Mouse (Mus musculus) kidney, adult 2 months (tissue): ENCODE measurements around the gene Fam71b. TPM values are rescaled to one million over a fixed set of nuclear protein-coding genes. Genes with fewer than 3 reads are reported as not detected.

Experiments
- DNase-seq: peaks from one replicate; pipeline ENCODE4 v3.0.0; 2021
- H3K27ac ChIP-seq: fragments of 200-500 bp; 2 replicates; pipeline ENCODE4 v1.5.1; 2012; ENCODE audit warnings: low read depth, low read length, control low read depth, inconsistent platforms; ENCODE audit not compliant: insufficient read depth
- H3K27me3 ChIP-seq: fragments of 200-500 bp; replicated peaks from 2 replicates; pipeline ENCODE4 v1.6.1; 2012; ENCODE audit warnings: mild to moderate bottlenecking, moderate library complexity, low read length, inconsistent platforms; ENCODE audit not compliant: control insufficient read depth, insufficient read depth
- H3K36me3 ChIP-seq: fragments of 200-500 bp; 2 replicates; pipeline ENCODE4 v1.6.1; 2012; ENCODE audit warnings: mild to moderate bottlenecking, moderate library complexity, low read length, inconsistent platforms; ENCODE audit not compliant: control insufficient read depth, insufficient read depth
- H3K4me1 ChIP-seq: fragments of 200-500 bp; 2 replicates; pipeline ENCODE4 v1.6.1; 2011; ENCODE audit warnings: low read length; ENCODE audit not compliant: control insufficient read depth, insufficient read depth
- H3K4me3 ChIP-seq: fragments of 200-500 bp; 2 replicates; pipeline ENCODE4 v1.5.1; 2011; ENCODE audit warnings: mild to moderate bottlenecking, low read depth, low read length, control low read depth; ENCODE audit not compliant: insufficient read depth
- CTCF ChIP-seq: fragments of 200-500 bp; conservative IDR thresholded peaks from 2 replicates; pipeline ENCODE4 v1.5.1; 2011; ENCODE audit warnings: low read depth, mild to moderate bottlenecking, control low read depth, low read length, moderate library complexity, mixed read lengths; ENCODE audit not compliant: insufficient read depth, insufficient read length
- POLR2A ChIP-seq: fragments of 200-500 bp; IDR thresholded peaks from one replicate; pipeline ENCODE4 v1.6.1; 2011; ENCODE audit warnings: low read depth, low read length, control low read depth
- WGBS: fragments of 180-500 bp; shearing (Covaris S2); methylation state at CpG from one replicate; pipeline ENCODE4 v1.1.7; 2018; 5-methylcytosine and 5-hydroxymethylcytosine counted together
- polyA plus RNA-seq: library from polyadenylated mRNA; depleted of rRNA; stranded (reverse); fragments of >200 nt; gene quantifications from 2 replicates; pipeline ENCODE4 v1.2.3, GENCODE M21; 2012

Gene Fam71b
- polyA plus RNA-seq, 1 experiment = 0.38 TPM

DNA sequence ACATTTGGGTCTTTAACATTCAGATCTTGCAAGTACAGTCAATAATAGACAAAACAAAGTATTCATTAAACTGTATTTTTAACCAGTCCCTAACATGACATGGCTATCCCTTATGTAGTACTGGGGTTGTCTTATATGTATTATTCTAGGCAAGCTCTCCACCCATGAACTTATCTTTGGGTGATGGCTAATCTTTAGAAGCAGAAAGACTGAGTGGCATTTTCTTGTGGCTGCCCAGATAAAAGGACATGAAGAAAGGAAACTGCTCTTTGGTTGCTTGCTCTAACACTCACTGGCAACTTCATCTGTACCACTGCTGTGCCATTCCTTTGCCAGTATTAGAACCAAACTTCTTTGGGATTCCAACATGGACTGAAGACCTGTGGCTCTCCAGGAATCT, 39.0 kb downstream of the Fam71b start:
- no peak for TF ChIP-seq POLR2A
- no peak for TF ChIP-seq CTCF
- no peak overlapping the region for H3K4me3 ChIP-seq
- H3K36me3 ChIP-seq = no peaks in the 10 kb centered on the region
- H3K27me3 ChIP-seq = no peaks in the 10 kb centered on the region
- DNase-seq = no peak
- no peaks in the 10 kb centered on the region for H3K4me1 ChIP-seq
- H3K27ac ChIP-seq = no peak overlapping the region

GRCm38 (mm10) chr11:46436760-46437458, 40.5 kb downstream of the Fam71b start, which contains the start of gene Med7:
Gene Med7, plus strand, starts transcription at chr11:46436925.
- H3K27me3 ChIP-seq = no peaks in the 10 kb centered on the region
- no peaks in the 10 kb centered on the region for H3K4me1 ChIP-seq
- under 1% methylated on average over 59 of the region's 59 CpGs for WGBS
- H3K27ac ChIP-seq = peak within 1 kb of the TSS; percentile 90
- DNase-seq = peak; percentile 98
- H3K4me3 ChIP-seq = peak within 1 kb of the TSS; percentile 91
- no peak for TF ChIP-seq CTCF
- H3K36me3 ChIP-seq = 0 out of 2 replicates have a peak, but pooled peaks cover 1% of the 10 kb centered on the region

GRCm38 (mm10) chr11:46437459-46438000, 41.2 kb downstream of the Fam71b start:
- Histone ChIP-seq H3K27me3 (no peaks in the 10 kb centered on the region), H3K4me1 (no peaks in the 10 kb centered on the region), H3K27ac (peak overlapping the region; percentile 90; the same call in 1 of the 2 replicates), H3K36me3 (0 out of 2 replicates have a peak, but pooled peaks cover 1% of the 10 kb centered on the region), H3K4me3 (peak overlapping the region; percentile 91)
- DNase-seq = no peak
- 1% methylated on average over 23 of the region's 23 CpGs for WGBS
- no peak for TF ChIP-seq CTCF
- TF ChIP-seq POLR2A = no peak

DNA sequence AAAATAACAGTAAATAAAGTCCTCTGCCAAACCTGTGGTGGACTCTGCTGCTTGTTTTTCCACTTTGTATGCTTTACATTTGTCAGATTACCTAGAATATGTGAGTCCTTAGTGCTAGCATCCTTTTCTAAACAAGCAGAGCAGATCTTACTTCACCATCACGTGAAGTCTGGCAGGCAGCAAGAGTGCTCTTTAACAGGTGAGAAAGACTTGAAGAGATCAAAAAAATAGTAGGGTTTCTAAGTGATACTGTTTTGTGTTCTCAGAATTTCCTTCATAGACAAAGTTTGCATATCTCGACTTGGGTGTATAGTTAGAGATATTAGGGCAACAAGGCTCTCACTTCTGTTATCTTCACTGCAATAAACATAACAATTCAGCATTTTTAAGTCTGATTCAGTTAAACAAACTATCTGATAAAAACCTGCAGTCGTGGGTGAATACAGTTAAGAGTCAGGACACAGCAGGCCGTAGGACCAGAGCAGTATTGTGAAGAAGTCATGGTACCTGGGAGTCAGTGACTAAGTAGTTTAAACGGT, 42.7 kb downstream of the Fam71b start:
- no peak overlapping the region for H3K4me3 ChIP-seq
- H3K27ac ChIP-seq = no peak overlapping the region
- H3K4me1 ChIP-seq = no peaks in the 10 kb centered on the region
- no peaks in the 10 kb centered on the region for H3K27me3 ChIP-seq
- no peak for TF ChIP-seq POLR2A
- no peak for TF ChIP-seq CTCF
- H3K36me3 ChIP-seq = 0 out of 2 replicates have a peak, but pooled peaks cover 1% of the 10 kb centered on the region
- 77% methylated on average over 5 of the region's 5 CpGs for WGBS
- DNase-seq = no peak

- 84% methylated on average over 1 of the region's 1 CpGs for WGBS
Measured at GRCm38 (mm10) chr11:46441774-46442173, 45.4 kb downstream of the Fam71b start.

DNA sequence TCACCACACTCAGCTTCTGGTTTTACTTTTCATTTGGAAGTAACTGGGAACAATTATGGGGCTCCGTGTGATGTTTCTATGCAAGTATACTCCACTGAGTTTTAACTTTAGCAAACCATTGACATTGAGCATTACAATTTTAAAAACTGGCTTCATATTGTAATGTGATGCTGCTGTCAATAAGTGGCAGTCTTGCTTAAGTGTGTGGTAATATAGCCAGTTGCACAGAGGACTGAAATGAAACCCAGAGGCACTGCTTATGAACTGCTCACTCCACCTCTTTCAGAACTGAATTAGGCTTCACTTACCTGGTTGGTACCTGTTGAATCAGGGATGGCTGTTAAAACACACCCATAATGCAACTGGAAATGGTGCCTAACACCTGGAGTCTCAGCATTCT, 46.8 kb downstream of the Fam71b start:
- no peaks in the 10 kb centered on the region for H3K27me3 ChIP-seq
- H3K4me1 ChIP-seq = no peaks in the 10 kb centered on the region
- H3K27ac ChIP-seq = no peak overlapping the region
- WGBS = 81% methylated on average over 1 of the region's 1 CpGs
- H3K36me3 ChIP-seq = 0 out of 2 replicates have a peak, but pooled peaks cover 3% of the 10 kb centered on the region
- no peak for TF ChIP-seq POLR2A
- TF ChIP-seq CTCF = no peak
- peak; percentile 8 for DNase-seq
- H3K4me3 ChIP-seq = no peak overlapping the region

More at GRCm38 (mm10) chr11:46441774-46442173, 45.4 kb downstream of the Fam71b start:
- no peaks in the 10 kb centered on the region for H3K27me3 ChIP-seq
- no peaks in the 10 kb centered on the region for H3K4me1 ChIP-seq
- DNase-seq = no peak
- no peak overlapping the region for H3K27ac ChIP-seq
- 0 out of 2 replicates have a peak, but pooled peaks cover 3% of the 10 kb centered on the region for H3K36me3 ChIP-seq
- H3K4me3 ChIP-seq = no peak overlapping the region
- TF ChIP-seq CTCF = no peak
- no peak for TF ChIP-seq POLR2A

DNA sequence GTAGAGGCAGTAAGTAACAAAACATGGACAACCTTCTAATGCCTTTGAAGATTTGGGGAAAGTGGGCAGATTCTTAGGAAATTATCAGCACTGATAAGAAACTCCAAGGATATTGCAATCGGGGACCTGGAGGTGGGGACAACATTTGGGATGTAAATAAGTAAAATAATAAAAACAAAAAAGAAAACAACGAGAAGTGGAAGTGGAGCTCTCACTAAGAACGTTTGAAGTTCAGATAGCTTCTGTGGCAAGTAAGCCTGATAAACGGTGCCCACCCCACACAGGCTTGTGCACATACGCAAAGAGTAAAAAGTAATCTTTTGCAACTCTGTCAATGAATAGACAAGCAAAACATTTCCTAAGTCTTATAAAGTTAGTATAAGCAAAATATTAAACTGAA, 47.6 kb downstream of the Fam71b start:
- Histone ChIP-seq H3K36me3 (0 out of 2 replicates have a peak, but pooled peaks cover 3% of the 10 kb centered on the region), H3K4me3 (no peak overlapping the region), H3K4me1 (no peaks in the 10 kb centered on the region), H3K27ac (no peak overlapping the region), H3K27me3 (no peaks in the 10 kb centered on the region)
- TF ChIP-seq POLR2A (no peak), CTCF (no peak)
- WGBS = 65% methylated on average over 5 of the region's 5 CpGs
- DNase-seq = no peak
